Mouse (Mus musculus) Patski (cell line): ENCODE results near the gene Dzip3. TPM values are rescaled to one million over a fixed set of nuclear protein-coding genes. Genes with fewer than 3 reads are reported as not detected.
A peak's percentile ranks its signal among the peaks of the same experiment; 100 is the strongest.

Experiments
- ATAC-seq: fragments of 100-300 bp; one replicate; pipeline ENCODE4 v1.8.0; 2021
- CTCF ChIA-PET: fragments of 350-600 bp; sonication (Branson Sonifier 250); formaldehyde crosslinking; loops from one replicate; lab custom pipeline; 2022; ENCODE audit warnings: inconsistent platforms; lab: Charles Lee
- POLR2A ChIA-PET: fragments of 350-600 bp; sonication (Branson Sonifier 250); formaldehyde crosslinking; loops from one replicate; lab custom pipeline; 2022; ENCODE audit warnings: antibody characterized with exemption, inconsistent platforms; lab: Charles Lee
- DNase-seq: peaks from one replicate; pipeline ENCODE4 v3.0.0-alpha.2; 2011; ENCODE audit warnings: low read depth, low spot score
- H3K27me3 ChIP-seq: fragments of 371-371 bp; one replicate; pipeline ENCODE4 v1.5.1; 2021
- CTCF ChIP-seq: fragments of 100-300 bp; IDR thresholded peaks from one replicate; pipeline ENCODE4 v1.5.1; 2021
- in situ Hi-C: fragments of 300-500 bp; cut with MboI; formaldehyde crosslinking; loops from 3 replicates; pipeline ENCODE4 v1.11.1; 2018; ENCODE audit warnings: low pct_unique_long_range_greater_than_20kb, mixed read lengths
- polyA plus RNA-seq: library from polyadenylated mRNA; unstranded; gene quantifications from one replicate; pipeline ENCODE4 v1.2.3, GENCODE M21; 2021

Dzip3 gene
- polyA plus RNA-seq, 1 experiment from 2014 or later: 46.2 TPM

DNA sequence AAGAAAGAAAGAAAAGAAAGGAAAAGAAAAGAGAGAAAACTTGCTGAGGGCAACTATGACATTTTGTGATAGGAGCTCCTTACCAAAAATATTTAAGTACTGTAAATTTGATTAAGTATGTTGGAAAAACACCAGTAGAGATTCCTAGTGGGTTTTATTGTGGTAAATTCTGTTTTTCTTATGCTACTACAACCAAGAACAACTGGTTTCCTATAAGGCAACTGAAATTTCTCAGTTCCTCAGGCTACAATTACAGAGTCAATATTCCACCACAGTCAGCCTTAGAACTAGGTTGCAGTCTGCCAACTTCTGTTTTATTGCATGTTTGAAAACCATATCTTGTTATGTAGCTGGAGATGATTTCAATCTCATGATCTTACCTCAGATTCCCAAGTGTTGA is 4.3 kb downstream of the Dzip3 start:
- H3K27me3 ChIP-seq: no peaks in the 10 kb centered on the region
- ChIA-PET POLR2A (no interaction called here), CTCF (interaction anchor here (0.6 to 1.5 kb wide), 3 partner anchors 8 to 1747 kb away, joined by 3 read pairs; no protein-coding TSS in a partner anchor)
- no peak for DNase-seq
- ATAC-seq: no peak
- TF ChIP-seq CTCF: no peak
- in situ Hi-C loops: no loop called here

DNA sequence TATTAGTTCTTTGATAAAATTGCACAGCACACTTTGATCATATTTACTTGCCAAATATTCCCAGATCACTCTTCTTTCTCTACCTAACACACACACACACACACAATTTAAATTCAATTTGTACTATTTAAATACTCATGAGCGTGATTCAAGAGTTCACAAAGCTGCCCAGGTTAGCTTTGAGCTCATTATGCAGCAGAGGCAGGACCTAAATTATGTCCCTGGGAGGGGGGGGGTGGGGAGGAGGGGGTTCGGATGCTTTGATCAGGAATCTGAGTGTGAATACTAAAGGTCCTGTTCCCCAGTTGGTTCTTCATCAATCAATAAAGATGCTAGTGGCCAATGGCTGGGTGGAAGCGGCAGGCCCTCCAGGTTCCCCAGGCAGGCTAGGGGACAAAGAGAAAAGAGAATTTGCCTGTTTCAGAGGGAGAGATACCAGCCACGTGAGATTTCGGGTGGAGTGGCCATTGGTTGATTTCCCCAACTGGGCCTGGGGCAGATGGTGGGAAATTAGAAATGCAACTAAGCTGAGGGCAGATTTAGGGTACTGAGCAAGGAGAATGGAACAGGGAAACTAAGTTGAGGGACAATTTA is 8.8 kb downstream of the Dzip3 start:
- ChIA-PET POLR2A (interaction anchor here (0.9 kb wide), 1 partner anchor 8 kb away, joined by 4 read pairs; no protein-coding TSS in a partner anchor), CTCF (interaction anchor here (0.9 to 1.3 kb wide), 2 partner anchors 11 to 44 kb away, joined by 3 read pairs; no protein-coding TSS in a partner anchor)
- no peak for TF ChIP-seq CTCF
- H3K27me3 ChIP-seq: no peaks in the 10 kb centered on the region
- no peak for ATAC-seq
- DNase-seq: no peak
- in situ Hi-C loops: no loop called here

DNA sequence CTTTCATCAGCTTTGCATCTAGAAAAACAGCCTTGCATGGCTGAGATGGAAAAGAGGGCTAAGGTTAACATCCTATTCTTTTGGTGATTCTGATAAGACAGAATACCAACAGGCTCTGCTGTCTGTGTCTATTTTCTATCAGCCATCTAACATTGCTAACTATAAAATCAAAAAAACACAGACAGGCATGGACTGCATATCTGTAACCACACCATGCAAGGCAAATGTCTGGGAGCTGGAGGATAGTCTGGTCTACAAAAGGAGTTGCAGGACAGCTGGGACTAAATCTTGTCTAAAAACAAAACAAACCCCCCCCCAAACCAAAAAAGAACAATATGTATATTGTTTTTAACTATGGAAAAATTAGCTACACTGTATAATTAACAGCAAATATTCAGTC is 14.0 kb downstream of the Dzip3 start:
- in situ Hi-C loops: no loop called here
- CTCF ChIA-PET: no interaction called here

DNA sequence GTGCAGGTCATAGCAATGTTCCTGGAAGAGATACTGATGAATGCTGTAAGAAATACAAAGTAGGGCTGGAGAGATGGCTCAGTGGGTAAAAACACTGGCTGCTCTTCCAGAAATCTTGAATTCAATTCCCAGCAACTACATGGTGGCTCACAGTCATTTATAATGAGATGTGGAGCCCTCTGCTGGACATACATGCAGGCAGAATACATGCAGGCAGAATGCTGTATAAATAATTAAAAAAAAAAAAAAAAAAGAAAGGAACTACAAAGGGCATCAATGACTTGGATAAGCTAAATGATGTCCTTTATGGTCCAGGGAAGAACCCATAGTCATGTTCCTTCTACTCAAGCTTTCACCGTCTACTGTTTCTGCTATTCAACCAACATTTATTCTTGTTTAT is 20.4 kb downstream of the Dzip3 start:
- CTCF ChIA-PET: interaction anchor here (1.0 to 1.1 kb wide), 2 partner anchors 12 to 19 kb away, joined by 3 read pairs; no protein-coding TSS in a partner anchor
- DNase-seq: no peak
- in situ Hi-C loops: no loop called here

More for the DNA sequence above, 14.0 kb downstream of the Dzip3 start:
- ATAC-seq (no peak), DNase-seq (no peak)
- H3K27me3 ChIP-seq: no peaks in the 10 kb centered on the region
- POLR2A ChIA-PET: interaction anchor here (0.5 kb wide), 1 partner anchor 13 kb away, joined by 4 read pairs; no protein-coding TSS in a partner anchor
- TF ChIP-seq CTCF: no peak

DNA sequence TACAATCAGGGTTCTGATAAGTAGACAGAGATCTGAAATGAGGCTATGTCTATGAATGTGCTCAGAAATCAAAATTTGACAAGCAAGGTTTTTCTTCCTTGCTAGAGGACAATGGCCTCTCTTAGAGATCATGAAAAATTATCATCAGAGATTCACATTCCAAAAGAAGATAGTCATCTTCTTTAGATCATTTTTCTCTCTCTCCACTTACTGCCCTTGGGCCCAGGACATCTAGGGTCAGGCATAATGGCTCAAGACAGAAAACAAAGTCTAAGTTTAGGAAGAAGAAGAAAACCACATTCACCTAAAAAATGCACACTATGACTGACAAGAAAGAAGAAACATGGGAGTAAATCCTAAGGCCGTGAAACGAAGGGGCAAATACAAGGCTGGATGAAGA is 21.0 kb downstream of the Dzip3 start:
- POLR2A ChIA-PET: no interaction called here
- TF ChIP-seq CTCF: no peak
- no peak for ATAC-seq
- in situ Hi-C loops: no loop called here
- CTCF ChIA-PET: interaction anchor here (1.1 kb wide), 1 partner anchor 19 kb away, joined by 3 read pairs; no protein-coding TSS in a partner anchor
- DNase-seq: no peak
- no peaks in the 10 kb centered on the region for H3K27me3 ChIP-seq

More for the DNA sequence above, 20.4 kb downstream of the Dzip3 start:
- H3K27me3 ChIP-seq: no peaks in the 10 kb centered on the region
- POLR2A ChIA-PET: no interaction called here
- TF ChIP-seq CTCF: peak; percentile 56
- no peak for ATAC-seq

DNA sequence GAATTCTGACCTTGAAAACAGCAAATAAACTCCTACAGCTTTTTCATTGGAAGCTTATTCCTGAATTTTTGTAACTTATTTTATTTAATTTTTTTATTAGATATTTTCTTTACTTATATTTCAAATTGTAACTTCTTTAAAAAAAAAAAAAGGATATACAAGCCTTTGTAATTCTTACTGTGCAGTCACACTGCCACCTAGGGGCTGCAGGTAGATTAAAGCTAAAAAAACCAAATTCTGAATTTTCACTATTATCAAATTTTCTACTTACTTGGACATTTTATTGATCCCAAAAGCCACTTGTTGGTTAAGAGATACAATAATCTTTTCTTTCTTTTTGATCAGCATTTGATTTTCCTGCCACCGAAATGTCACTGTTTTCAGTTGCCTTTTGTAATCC is 52.2 kb downstream of the Dzip3 start:
- DNase-seq (no peak), ATAC-seq (no peak)
- in situ Hi-C loops: no loop called here
- POLR2A ChIA-PET: no interaction called here
- no peaks in the 10 kb centered on the region for H3K27me3 ChIP-seq
- TF ChIP-seq CTCF: peak; percentile 45
- CTCF ChIA-PET: interaction anchor here (0.6 to 2.8 kb wide), 12 partner anchors 9 to 51 kb away, joined by 3 to 12 read pairs (median 4); no protein-coding TSS in a partner anchor

DNA sequence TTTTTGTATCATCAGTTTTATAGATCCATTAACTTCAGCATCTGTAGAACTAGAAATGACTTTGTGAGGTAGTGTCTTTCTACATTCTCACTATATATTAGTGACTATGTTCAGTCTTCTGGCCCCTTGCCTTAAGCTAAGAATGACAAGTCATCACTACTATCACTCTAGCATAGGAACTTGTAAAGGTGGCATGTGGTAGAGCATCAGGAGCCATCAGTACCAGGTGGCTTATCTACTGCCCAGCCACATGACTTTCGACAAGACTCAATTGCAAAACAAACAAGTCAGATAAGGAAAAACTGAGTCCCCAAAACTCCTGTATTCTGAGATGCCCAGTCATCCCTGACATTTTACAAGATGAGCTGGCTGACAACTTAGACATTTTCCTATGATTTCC is 70.2 kb downstream of the Dzip3 start:
- H3K27me3 ChIP-seq: no peaks in the 10 kb centered on the region
- ATAC-seq: no peak
- in situ Hi-C loops: no loop called here
- CTCF ChIA-PET: interaction anchor here (1.2 kb wide), 1 partner anchor 19 kb away, joined by 3 read pairs; no protein-coding TSS in a partner anchor
- no peak for TF ChIP-seq CTCF
- DNase-seq: no peak
- POLR2A ChIA-PET: no interaction called here

DNA sequence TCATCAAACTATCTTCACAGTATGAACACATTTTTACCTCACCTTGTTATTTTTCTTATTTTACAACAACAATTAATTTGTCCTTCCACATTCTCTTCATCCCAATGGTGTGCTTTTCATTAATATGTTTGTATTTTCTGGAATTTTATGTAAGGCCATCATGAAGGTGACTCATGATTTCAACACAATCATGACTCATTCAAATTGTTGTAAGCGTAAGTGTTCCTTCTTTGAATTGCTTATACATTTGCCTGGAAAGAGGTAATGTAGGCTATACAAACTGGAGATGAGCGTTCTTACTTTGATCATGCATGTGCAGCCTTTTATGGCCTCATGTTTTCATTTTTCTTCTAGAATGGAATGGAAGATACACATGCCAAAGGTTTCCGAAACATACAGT is 80.8 kb downstream of the Dzip3 start:
- H3K27me3 ChIP-seq: no peaks in the 10 kb centered on the region
- POLR2A ChIA-PET: no interaction called here
- CTCF ChIA-PET: interaction anchor here (1.7 kb wide), 1 partner anchor 12 kb away, joined by 6 read pairs; no protein-coding TSS in a partner anchor
- peak; percentile 67 for ATAC-seq
- in situ Hi-C loops: no loop called here
- DNase-seq: no peak
- TF ChIP-seq CTCF: no peak

DNA sequence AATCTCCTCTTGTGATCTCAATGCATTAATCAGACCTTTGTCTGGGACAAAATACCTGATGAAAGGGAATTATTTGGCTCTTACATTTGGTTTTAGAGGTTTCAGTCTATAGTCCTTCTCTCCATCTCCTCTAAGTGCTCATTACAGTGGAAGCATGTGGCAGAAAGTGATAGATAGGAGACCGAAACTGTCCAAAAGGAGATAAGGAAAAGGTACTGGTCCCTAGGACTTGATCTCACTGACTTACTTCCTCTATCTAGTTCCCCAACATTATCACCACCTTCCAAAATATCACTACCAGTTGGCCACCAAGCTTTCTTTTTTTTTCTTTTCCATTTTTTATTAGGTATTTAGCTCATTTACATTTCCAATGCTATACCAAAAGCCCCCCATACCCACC is 82.8 kb downstream of the Dzip3 start:
- POLR2A ChIA-PET: no interaction called here
- no peak for TF ChIP-seq CTCF
- DNase-seq: no peak

DNA sequence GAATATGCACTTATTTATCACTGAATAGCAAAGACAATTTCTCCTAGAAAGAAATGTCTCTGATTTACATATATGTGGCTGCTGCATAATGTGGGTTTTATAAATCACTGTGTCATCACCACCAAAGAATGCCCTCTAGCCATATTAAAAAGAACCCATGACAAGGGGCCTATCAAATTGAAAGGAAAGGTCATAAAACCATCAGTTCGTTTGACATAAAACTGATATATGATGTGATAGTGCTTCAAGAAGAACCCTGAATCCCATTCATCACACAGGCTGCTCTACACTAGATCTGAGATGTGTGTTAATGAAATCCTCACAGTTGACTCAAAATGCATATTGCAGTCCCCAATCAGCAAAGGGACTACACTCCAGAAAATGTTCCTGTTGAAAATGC is 94.1 kb downstream of the Dzip3 start:
- DNase-seq (no peak), ATAC-seq (no peak)
- CTCF ChIA-PET: no interaction called here
- in situ Hi-C loops: no loop called here
- POLR2A ChIA-PET: no interaction called here
- no peaks in the 10 kb centered on the region for H3K27me3 ChIP-seq
- TF ChIP-seq CTCF: no peak

More for the DNA sequence above, 82.8 kb downstream of the Dzip3 start:
- no peaks in the 10 kb centered on the region for H3K27me3 ChIP-seq
- CTCF ChIA-PET: no interaction called here
- in situ Hi-C loops: no loop called here
- no peak for ATAC-seq

DNA sequence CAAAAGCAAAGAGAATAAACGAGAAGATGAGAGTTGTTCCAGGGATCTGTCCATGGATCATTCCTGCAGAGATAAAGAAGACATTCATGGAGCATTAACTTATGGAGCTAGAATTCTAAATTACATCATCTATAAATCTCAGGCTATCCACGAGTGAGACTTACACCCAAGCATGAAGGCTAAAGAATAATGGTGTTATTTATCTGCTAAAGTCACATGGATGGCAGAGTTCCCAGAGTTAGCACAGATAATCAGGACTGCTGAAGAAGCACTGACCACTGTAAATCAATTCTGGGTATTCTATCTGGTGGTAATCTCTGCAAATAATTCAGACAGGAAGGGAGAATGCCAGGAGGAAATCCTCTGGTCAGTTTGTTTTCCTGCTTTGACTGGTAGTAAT is 103.2 kb downstream of the Dzip3 start:
- TF ChIP-seq CTCF: no peak
- ATAC-seq: no peak
- H3K27me3 ChIP-seq: no peaks in the 10 kb centered on the region
- ChIA-PET CTCF (no interaction called here), POLR2A (no interaction called here)
- in situ Hi-C loops: no loop called here
- DNase-seq: no peak

Other genes starting within 250 kb of the Dzip3 start
- gene Trat1, start 222.1 kb downstream of the Dzip3 start, polyA plus RNA-seq: not detected
- not detected for gene Retnlb, start 177.3 kb downstream of the Dzip3 start, polyA plus RNA-seq
- gene Retnla, start 151.6 kb downstream of the Dzip3 start, polyA plus RNA-seq: not detected
- not detected for gene Retnlg, start 121.5 kb downstream of the Dzip3 start, polyA plus RNA-seq
- gene Cip2a, start within 50 bp of the Dzip3 start, polyA plus RNA-seq: 20.1 TPM
- not detected for gene Myh15, start 63.3 kb upstream of the Dzip3 start, polyA plus RNA-seq